Mouse (Mus musculus) gastrocnemius, adult 18-20 months (tissue): ENCODE measurements around the gene Ogdh. TPM values are rescaled to one million over a fixed set of nuclear protein-coding genes. Genes with fewer than 3 reads are reported as not detected.

Experiments
- DNase-seq: peaks from one replicate; pipeline ENCODE4 v3.0.0; 2021; ENCODE audit warnings: low spot score
- microRNA-seq: library from miRNA; unstranded; fragments of <30 nt; microRNA quantifications from one replicate; pipeline ENCODE4 v1.2.0, GENCODE M21; 2021
- total RNA-seq, 2 experiments: library from RNA; stranded (reverse); gene quantifications; 2 replicates each; pipeline ENCODE4 v1.2.3; 2021

Ogdh gene
- total RNA-seq, 2 experiments from 2014 or later, result 668 to 737 TPM

GRCm38 (mm10) chr11:6404699-6405566 is 113.5 kb downstream of the Ogdh start:
- no peak for DNase-seq

- DNase-seq, result no peak
Measured at GRCm38 (mm10) chr11:6405591-6406081, 114.2 kb downstream of the Ogdh start.

Small RNA genes within 50 kb of the gene (microRNA-seq; reads per million reads assigned to microRNA genes)
- not detected for gene Mir7651

Other genes with a start within 250 kb of the Ogdh start
- 100 to 1,000 TPM; 149 to 185 TPM for gene Camk2b, start 225.3 kb upstream of the Ogdh start, total RNA-seq
- under 1 TPM in 1 of 2 experiments, not detected in 1; 0.14 TPM for gene A730071L15Rik, start 91.6 kb upstream of the Ogdh start, total RNA-seq
- 10 to 100 TPM; 65.0 to 70.0 TPM for gene Nudcd3, start 91.2 kb upstream of the Ogdh start, total RNA-seq
- gene Npc1l1, start 61.5 kb upstream of the Ogdh start, total RNA-seq, result under 1 TPM; 0.23 to 0.28 TPM
- 10 to 100 TPM; 23.9 to 25.7 TPM for gene Ddx56, start 23.9 kb upstream of the Ogdh start, total RNA-seq
- gene Tmed4, start 16.8 kb upstream of the Ogdh start, total RNA-seq, result 10 to 100 TPM; 65.8 to 66.8 TPM
- gene Zmiz2, start 97.4 kb downstream of the Ogdh start, total RNA-seq, result 10 to 100 TPM; 49.3 to 51.1 TPM
- 100 to 1,000 TPM; 185 to 242 TPM for gene Ppia, start 123.8 kb downstream of the Ogdh start, total RNA-seq
- 10 to 100 TPM; 61.3 to 63.7 TPM for gene H2afv, start 152.8 kb downstream of the Ogdh start, total RNA-seq
- gene Purb, start 184.3 kb downstream of the Ogdh start, total RNA-seq, result 10 to 100 TPM; 19.0 to 21.1 TPM
- gene Myo1g, start 229.3 kb downstream of the Ogdh start, total RNA-seq, result under 1 TPM; 0.45 to 0.80 TPM